Mouse (Mus musculus): ENCODE results near the gene Mustn1. TPM values are rescaled to one million over a fixed set of nuclear protein-coding genes. Genes with fewer than 3 reads are reported as not detected.

The Mustn1 gene
- polyA plus RNA-seq (2012; rRNA removed) = 186 and 192 TPM in 2 replicates

- DNase-seq (ENCODE audit: low spot score) = no peak
Observed at GRCm38 (mm10) chr14:30878958-30879571, at the start of gene Mustn1. Mustn1 (plus strand) TSS chr14:30879200.

DNA sequence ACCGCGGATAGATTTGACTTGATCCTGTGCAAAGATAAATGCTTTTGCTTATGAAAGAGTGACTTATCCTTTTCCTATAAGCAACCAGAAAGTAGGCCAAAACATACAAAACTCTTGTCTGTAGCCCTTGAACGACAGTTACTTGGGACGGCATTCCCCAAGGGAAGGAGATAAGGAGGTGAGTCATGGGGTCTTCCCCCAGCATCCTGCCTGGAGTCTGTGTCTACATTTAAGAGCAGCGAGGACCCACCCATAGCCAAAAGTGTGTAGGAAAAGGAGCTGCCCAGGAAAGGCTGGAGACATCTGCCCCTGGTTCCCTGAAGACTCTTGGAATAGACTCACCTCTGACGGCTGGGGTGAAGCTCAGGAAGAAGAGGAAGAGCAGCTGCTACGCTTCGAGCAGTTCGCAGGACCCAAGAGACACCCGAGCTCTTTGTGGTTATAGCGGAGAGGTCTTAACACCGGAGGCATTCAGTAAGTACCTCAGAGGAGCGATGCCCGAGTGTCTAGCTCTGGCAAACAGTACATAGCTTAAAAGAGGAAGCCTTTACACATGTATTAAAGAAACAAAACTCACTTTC is 41.5 kb upstream of the Mustn1 start:
- no peak for DNase-seq (ENCODE audit: low spot score)

DNA sequence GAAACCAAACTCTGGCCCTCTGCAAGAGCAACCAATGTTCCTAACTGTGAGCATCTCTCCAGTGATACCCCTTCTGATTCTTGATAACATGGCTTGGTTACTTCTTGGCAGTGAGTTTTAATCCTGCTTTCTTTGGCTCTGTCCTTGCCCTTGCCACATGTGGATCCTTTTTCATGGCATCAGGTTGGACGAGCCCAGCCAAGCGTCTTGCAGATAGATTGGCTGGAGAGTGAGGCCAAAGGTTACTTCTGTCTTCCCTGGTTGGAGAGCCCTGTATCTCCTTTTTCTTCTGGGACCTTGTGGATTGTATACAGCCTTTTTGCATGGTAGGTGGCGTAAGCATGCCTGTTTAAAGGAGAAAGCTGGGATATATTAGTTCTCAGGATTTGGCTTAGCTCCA is 35.3 kb upstream of the Mustn1 start:
- no peak for DNase-seq (ENCODE audit: low spot score)

DNA sequence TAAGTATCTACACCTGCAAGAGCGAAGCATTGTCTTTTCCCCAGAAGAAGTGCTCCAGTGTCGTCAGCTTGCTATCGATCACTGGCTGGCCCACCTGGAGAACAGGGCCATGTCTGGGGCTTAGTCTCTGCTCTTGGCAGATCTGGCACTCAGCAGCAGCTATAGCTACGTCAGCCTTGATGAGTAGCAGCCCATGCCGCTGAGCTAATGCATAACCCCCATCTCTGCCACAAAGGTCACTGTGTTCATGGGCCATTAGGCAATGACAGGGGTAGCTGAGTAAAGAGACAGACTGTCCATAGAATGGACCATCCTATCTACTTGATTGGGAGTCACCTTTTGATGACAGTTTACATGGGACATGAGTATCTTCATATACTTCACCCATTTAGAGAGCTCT is 28.5 kb upstream of the Mustn1 start:
- DNase-seq (ENCODE audit: low spot score) = no peak

DNA sequence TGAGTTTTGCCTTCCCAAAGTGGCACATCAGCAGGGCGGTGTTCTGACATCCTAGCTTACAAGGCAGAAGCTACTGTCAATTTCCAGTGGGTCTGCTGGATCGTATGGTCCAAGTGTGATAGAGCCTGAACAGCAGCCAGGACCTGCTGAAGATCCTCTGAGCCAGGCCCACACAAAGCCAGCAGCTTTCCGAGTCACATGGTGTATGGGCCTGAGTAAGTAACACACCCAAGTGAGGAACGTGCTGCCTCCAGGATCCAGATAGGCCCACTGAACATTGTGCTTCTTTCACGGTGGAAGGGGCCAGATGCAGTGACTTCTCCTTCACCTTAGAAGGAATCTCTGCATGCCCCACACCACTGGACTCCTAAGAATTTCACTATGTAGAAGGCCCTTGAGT is 26.7 kb upstream of the Mustn1 start:
- no peak for DNase-seq (ENCODE audit: low spot score)

- no peak for DNase-seq (ENCODE audit: low spot score)
Observed at GRCm38 (mm10) chr14:30855316-30855715, 23.7 kb upstream of the Mustn1 start.

- DNase-seq (ENCODE audit: low spot score) = no peak
Observed at GRCm38 (mm10) chr14:30856885-30857507, 22.0 kb upstream of the Mustn1 start.

- DNase-seq (ENCODE audit: low spot score) = no peak
Observed at GRCm38 (mm10) chr14:30857990-30858389, 21.0 kb upstream of the Mustn1 start.

DNA sequence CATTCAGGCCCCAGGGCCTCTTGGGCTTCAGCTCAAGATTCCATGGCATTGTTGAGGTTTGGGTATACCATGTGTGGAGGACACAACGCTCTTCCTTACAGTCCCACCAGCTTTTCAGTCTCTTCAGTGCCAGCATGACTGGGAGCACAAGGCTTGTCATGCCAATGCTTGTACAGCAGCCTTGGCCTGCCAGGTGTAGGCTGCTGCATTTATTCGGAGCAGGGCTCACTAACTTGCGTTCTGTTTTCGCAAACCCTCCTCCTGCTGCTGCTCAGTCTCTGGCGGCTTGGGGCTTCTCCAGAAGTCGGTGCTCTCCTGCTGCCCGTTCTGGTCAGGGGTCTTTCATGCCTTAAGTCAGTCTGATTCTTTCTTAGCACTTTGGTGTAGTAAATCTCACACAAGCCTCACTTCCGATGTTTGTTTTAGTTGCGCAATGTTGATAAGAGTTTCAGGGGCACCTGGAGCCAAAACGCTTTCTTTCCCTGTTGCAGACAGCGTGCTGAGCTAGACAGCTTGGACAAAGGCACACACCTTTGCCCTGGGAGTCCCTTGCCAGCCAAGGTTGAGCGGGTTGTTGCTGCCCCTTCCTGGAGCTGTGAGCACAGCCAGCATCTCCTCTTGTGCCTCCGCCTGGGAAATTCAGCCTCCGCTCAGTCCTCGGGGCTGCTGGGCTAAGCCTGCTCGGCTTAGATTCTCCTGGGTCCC is 17.4 kb upstream of the Mustn1 start:
- no peak for DNase-seq (ENCODE audit: low spot score)

GRCm38 (mm10) chr14:30862368-30862767 is 16.6 kb upstream of the Mustn1 start:
- DNase-seq (ENCODE audit: low spot score) = no peak

DNA sequence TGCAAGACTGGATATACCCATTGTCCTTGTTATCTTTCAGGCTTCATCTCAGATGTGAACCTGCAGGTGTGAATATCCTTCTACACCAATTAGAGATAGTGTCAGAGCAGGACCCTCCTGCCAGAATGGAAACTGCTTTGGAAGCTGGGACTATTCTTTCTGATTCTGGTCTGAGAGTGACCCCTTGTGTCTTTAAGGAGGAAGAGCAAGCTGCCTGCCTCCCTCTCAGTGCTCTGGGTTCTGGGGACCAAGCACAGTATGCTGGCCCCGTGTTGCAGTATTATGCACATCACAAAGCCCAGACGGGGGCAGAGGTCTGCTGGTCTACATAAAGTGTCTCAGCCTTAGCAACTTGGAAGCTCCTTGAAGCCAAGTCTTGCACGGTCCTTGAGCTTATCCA is 13.7 kb upstream of the Mustn1 start:
- no peak for DNase-seq (ENCODE audit: low spot score)

DNA sequence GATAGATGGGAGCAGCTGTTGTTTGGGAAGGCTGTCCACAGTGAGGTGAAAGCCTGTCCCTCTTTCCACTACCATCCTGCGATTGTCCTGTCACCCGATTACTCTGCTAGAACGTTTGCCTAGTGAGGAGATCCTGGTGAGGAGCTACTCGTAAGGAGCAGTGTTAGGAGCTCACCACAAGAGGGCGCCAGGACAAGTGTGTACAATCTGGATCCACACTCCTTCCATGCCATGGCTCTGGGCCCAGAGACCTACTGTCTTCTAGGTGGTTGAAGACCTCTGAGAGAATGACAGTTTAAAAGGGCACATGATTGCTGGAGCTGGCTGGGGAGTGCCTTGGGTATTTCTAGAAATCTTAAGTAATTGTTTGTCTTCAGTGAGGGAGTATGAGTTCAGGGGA is 12.0 kb upstream of the Mustn1 start:
- DNase-seq (ENCODE audit: low spot score) = no peak

DNA sequence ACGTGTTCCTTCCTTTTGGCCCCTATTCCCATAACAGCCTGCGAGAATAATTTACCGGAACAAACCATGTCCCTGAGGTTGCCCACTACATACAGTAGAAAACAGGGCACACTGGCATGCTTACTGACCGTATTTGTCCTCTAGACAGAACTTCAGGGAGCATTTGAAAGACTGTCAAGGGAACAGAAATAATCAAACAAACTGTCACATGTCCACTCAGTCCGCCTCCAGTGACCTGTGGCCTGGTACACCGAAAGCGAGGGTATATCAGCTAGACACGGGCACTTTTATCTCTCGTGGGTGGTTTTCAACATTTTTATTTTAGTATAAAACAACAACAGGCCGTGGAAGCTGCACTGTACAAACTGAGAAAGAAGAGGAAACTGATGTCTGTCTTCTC is 10.2 kb upstream of the Mustn1 start:
- DNase-seq (ENCODE audit: low spot score) = no peak

GRCm38 (mm10) chr14:30869391-30869801 is 9.6 kb upstream of the Mustn1 start:
- DNase-seq (ENCODE audit: low spot score) = no peak

DNA sequence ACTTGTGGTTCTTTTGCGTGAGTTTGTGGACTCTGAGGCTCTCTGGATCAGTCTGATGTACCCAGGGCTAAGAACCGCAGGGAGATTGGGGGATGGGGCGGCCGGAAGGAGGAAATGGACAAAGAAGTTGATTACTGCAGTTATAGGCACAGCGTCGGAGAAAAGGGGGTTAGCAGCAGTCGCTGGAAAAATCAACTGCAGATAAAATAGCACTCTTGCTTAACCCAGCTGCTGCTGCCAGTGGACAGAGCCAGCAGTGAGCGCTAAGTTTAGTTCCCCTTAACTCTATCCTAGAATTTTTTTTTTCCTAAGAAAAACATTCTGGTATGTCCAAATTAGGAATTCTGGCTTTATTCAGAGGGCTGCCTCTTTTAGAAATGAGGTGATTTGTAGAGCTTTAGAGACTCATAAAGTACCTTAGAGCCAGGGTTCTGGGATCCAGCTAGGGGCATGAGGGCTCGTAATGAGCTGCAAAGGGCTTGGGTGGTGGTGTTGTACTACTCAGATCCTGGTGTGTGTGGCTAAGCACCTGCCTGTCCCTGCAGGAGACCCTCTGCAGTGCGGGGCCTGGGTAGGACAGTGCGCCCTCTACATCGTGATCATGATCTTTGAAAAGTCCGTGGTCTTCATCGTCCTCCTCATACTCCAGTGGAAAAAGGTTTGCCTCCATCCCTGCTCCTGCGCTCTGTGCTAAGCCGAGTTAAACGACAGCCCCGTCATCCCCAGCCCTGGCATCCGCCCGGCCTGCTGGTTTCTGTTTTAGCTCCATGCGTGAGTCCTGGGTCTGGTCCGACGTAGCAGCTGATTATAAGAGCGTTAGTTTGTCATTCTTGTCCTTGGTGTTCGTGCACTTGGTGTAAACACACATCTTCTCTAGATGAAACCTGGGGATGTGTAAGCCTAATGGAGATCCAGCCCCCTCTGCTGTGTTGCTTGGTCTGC is 8.5 kb upstream of the Mustn1 start:
- no peak for DNase-seq (ENCODE audit: low spot score)

DNA sequence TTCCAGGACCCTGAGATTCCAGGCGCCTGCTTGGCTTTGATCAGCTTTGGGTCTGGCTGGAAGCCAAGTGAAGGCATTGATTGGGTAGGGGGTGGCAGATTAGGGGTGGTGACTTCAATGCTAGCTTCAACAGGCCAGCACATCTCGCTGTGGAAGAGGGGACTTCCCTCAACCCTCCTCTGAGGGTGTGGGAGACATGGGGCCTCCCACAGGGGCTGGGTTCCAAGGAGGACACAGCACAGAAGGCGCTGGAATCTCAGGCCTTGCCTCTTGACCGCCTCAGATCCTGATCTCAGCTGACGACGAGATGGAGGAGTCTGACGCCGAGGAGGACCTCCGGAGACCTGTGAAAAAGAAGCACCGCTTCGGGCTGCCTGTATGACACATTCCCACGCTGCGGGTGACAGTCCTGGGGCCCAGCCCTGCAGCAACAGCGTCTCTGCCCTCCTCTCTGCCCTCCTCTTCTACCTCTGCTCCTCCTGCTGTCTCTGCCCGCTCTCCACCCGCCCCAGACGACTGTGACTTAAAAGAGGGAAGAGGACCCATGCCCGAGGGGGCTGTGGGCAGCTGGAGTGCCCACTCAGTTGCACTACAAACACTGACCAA is 4.8 kb upstream of the Mustn1 start:
- no peak for DNase-seq (ENCODE audit: low spot score)

- DNase-seq (ENCODE audit: low spot score) = no peak
Observed at GRCm38 (mm10) chr14:30875130-30875865, 3.7 kb upstream of the Mustn1 start.

DNA sequence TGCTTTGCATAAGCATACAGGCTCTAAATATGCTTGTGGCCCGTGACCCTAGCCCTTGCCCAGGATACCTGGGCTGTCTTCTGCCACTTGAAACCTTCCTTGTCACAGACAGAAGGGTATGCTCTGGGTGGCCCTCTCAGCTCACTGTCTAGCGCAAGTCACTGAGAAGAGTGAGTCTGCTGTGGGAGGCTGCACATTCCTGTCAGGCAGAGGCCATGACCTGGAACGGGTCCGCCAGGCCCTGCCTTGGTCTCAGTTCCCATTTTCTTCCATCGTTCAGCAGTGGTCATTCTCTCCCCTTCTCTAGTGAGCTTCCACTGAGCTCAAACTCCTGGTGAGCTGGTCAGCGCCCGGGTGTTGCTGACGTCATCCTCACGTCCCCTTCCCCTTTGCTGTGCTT is 3.0 kb upstream of the Mustn1 start:
- no peak for DNase-seq (ENCODE audit: low spot score)

GRCm38 (mm10) chr14:30876451-30876850 is 2.5 kb upstream of the Mustn1 start:
- DNase-seq (ENCODE audit: low spot score) = no peak

DNA sequence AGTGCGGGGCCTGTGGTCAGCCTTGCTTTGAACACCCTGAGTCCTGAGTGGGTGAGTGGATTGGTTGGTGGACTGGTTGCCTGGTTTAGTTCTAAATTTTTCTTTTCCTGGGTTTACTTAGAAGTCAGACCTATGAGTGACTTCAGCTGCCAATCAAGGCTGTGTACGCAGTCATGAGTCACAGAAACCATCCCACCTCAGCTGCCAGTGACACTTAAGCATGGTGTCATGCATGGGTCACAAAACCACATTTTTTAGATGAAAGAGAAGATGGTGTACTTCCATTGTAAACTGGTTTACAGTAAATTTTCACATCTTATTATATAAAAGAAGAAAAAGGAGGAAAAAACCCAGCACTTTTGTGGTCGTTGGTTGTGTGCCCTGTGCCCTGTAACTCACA is 1.2 kb upstream of the Mustn1 start:
- no peak for DNase-seq (ENCODE audit: low spot score)

- no peak for DNase-seq (ENCODE audit: low spot score)
Observed at GRCm38 (mm10) chr14:30879794-30880193, 794 bp downstream of the Mustn1 start.

Data from urinary bladder, adult 2 months (tissue).